Mouse (Mus musculus) stomach, embryonic 16.5 days (tissue): ENCODE data around the gene Apoa4. TPM values are rescaled to one million over a fixed set of nuclear protein-coding genes. Genes with fewer than 3 reads are reported as not detected.

Source experiments
- ATAC-seq: fragments of 200-750 bp; cut with Nextera tagmentation; 2 replicates; pipeline ENCODE4 v1.8.0; 2017; ENCODE audit warnings: moderate number of reproducible peaks, moderate TSS enrichment; ENCODE audit not compliant: insufficient read depth, low FRiP score
- H3K27ac ChIP-seq: fragments of 300-500 bp; sonication (generic); 2 replicates; pipeline ENCODE4 v1.5.1; 2014; ENCODE audit warnings: low read length
- H3K27me3 ChIP-seq: fragments of 300-500 bp; sonication (generic); 2 replicates; pipeline ENCODE4 v1.6.1; 2014; ENCODE audit warnings: low read length, control low read depth, mixed read lengths; ENCODE audit not compliant: control insufficient read depth, insufficient read depth
- H3K36me3 ChIP-seq: fragments of 300-500 bp; sonication (generic); 2 replicates; pipeline ENCODE4 v1.6.1; 2014; ENCODE audit warnings: low read length; ENCODE audit not compliant: control insufficient read depth, insufficient read depth
- H3K4me1 ChIP-seq: fragments of 300-500 bp; sonication (generic); 2 replicates; pipeline ENCODE4 v1.6.1; 2014; ENCODE audit warnings: low read length, control low read depth, mixed read lengths; ENCODE audit not compliant: control insufficient read depth, insufficient read depth
- H3K4me2 ChIP-seq: fragments of 300-500 bp; sonication (generic); 2 replicates; pipeline ENCODE4 v1.6.1; 2014; ENCODE audit warnings: low read depth, low read length, mixed read lengths
- H3K4me3 ChIP-seq: fragments of 300-500 bp; sonication (generic); replicated peaks from 2 replicates; pipeline ENCODE4 v1.5.1; 2014; ENCODE audit warnings: mild to moderate bottlenecking, low read length
- H3K9ac ChIP-seq: fragments of 300-500 bp; sonication (generic); 2 replicates; pipeline ENCODE4 v1.6.1; 2014; ENCODE audit warnings: low read length
- H3K9me3 ChIP-seq: fragments of 300-500 bp; sonication (generic); replicated peaks from 2 replicates; pipeline ENCODE4 v1.6.1; 2016; ENCODE audit warnings: low read length, control low read depth; ENCODE audit not compliant: control insufficient read depth
- WGBS: fragments of 180-500 bp; shearing (Covaris S2); extraction: QIAGEN DNeasy Blood & Tissue Kit; methylation state at CpG from one replicate; pipeline ENCODE4 v1.1.7; 2014; 5-methylcytosine and 5-hydroxymethylcytosine counted together
- polyA plus RNA-seq: library from polyadenylated mRNA; unstranded; fragments of >200 nt; fragmentation: Nextera tagmentation; extraction: Ambion mirVana; gene quantifications from 2 replicates; pipeline ENCODE4 v1.2.1, GENCODE M21; 2015

The Apoa4 gene
- polyA plus RNA-seq, 1 experiment from 2014 or later: 228 TPM

DNA sequence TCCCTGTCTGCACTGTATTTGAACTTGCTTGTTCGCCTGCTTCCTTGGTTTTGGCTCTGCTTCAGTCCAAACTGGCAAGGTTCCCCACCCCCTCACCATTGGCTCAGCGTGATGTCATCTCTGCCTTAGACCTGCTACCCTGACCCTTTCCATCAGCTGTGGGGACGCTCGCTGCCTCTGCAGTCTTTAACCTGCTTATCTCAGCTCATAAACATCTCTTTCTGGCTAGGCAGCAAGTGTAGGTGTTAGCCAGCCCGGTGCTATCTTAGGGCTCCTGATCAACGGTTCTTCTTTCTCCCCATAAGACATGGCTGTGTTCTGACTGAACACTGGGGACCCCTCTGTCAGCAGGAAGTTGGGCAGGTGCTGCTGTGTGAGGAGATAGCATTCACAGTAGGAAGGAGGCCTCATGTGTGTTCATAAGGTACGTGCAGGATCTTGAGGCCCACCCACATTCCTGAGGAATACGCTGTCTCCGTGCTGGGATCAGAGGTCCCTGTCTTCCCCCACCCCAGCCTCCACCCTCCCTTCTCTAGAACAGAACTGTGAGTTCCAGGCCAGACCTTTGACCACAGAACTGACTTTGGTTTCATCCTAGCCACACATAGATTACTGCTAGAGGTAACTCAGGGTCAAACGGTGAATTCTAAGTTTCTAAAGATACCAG, 33.5 kb upstream of the Apoa4 start:
- Histone ChIP-seq H3K27ac (peak overlapping the region; percentile 52), H3K36me3 (peaks cover 30% of the 10 kb centered on the region; the same call in 1 of the 2 replicates), H3K4me1 (peaks cover 7% of the 10 kb centered on the region; the same call in 1 of the 2 replicates), H3K9ac (no peak overlapping the region), H3K27me3 (no peaks in the 10 kb centered on the region), H3K4me3 (no peak overlapping the region), H3K4me2 (no peak overlapping the region), H3K9me3 (no peaks in the 10 kb centered on the region)
- 43% methylated on average over 10 of the region's 10 CpGs for WGBS
- peak; percentile 79 for ATAC-seq

DNA sequence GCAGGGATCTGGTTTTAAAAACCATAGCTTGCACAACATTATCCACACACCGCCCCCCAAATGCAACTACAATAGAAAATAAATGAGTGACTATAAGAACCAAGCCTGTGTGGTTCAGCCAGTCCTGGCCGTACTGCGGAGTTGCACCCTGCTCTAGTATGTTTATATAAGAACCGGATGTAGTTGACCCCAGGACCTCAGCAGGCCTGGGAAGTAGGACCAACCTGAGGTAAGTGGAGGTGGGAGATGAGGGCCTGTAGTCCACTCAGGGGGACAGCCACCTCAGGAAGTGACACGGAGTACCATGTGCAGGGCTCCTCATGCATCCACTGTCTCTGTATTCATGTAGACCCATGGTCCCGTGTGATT, 33.0 kb upstream of the Apoa4 start:
- Histone ChIP-seq H3K4me1 (peaks cover 7% of the 10 kb centered on the region; the same call in 1 of the 2 replicates), H3K27me3 (no peaks in the 10 kb centered on the region), H3K9me3 (no peaks in the 10 kb centered on the region), H3K36me3 (peaks cover 28% of the 10 kb centered on the region; the same call in 1 of the 2 replicates), H3K9ac (no peak overlapping the region), H3K27ac (peak overlapping the region; percentile 52), H3K4me2 (no peak overlapping the region), H3K4me3 (no peak overlapping the region)
- ATAC-seq: peak; percentile 14; the same call in 1 of the 2 replicates
- 55% methylated on average over 6 of the region's 6 CpGs for WGBS

DNA sequence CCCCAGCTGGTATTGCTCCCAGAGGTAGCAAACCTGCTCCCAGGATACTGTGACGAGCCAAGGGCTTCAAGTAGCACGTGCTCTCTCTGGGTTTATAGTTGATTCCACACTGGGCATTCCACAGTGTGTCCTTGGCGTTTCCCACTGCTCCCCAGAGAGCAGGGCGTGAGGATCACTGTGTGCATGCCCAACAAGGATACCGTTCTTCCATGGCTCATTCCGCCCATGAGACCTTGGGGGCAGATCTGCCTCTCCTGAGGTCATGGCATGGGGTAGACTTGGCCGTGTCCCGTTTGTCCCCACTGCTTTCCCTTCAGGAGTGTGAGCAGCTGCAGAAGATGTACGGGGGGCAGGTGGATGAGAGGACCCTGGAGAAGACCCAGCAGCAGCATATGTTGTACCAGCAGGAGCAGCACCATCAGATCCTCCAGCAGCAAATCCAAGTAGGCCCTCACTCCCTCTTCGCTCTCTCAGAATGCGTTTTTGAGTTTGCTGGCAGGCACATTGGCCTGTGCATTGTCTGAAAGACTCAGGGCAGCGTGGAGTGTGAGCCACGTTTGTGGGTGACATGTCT, 32.0 kb upstream of the Apoa4 start:
- no peaks in the 10 kb centered on the region for H3K9me3 ChIP-seq
- 85% methylated on average over 13 of the region's 13 CpGs for WGBS
- no peak overlapping the region for H3K4me3 ChIP-seq
- H3K36me3 ChIP-seq: peaks cover 27% of the 10 kb centered on the region; the same call in 1 of the 2 replicates
- peaks cover 7% of the 10 kb centered on the region; the same call in 1 of the 2 replicates for H3K4me1 ChIP-seq
- ATAC-seq: no peak
- H3K27ac ChIP-seq: no peak overlapping the region
- H3K4me2 ChIP-seq: no peak overlapping the region
- no peaks in the 10 kb centered on the region for H3K27me3 ChIP-seq
- H3K9ac ChIP-seq: no peak overlapping the region

DNA sequence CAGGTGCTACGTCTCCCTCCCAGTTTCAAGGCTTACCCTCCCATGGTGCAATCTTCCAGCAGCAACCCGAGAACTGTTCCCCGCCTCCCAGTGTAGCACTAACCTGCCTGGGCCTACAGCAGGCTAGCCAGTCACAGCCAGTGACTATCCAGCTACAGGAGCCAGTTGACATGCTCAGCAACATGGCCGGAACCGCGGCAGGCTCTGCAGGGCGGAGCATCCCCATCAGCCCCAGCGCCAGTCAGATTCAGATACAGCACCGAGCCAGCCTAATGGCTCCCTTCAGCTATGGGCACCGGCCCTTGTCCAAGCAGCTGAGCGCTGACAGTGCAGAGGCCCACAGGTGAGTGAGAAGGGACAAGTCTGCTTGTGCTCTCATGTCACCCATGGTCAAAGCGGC, 30.0 kb upstream of the Apoa4 start:
- Histone ChIP-seq H3K9ac (no peak overlapping the region), H3K27ac (no peak overlapping the region), H3K4me3 (no peak overlapping the region), H3K9me3 (no peaks in the 10 kb centered on the region), H3K4me2 (no peak overlapping the region), H3K36me3 (peaks cover 23% of the 10 kb centered on the region; the same call in 1 of the 2 replicates), H3K4me1 (peaks cover 13% of the 10 kb centered on the region), H3K27me3 (no peaks in the 10 kb centered on the region)
- ATAC-seq: no peak
- 91% methylated on average over 12 of the region's 12 CpGs for WGBS

DNA sequence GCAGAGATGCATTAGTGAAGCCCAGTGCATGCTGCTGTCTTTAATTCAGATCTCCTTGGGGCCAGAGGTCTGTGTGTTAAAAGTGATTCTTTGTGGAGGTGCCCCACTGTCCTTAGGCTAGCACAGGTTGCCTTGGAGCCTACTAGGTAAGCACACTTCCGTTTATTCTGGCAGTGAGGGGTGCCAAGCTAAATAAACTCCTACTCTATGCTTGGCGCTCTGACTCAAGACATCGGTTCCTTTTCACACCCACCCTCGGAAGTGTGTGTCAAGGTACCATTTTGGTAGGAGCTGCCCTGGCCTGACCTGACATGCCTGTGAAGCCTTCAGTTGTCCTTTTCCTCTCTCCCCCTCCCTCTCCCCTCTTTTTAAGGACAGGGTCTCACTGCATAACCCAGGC, 26.2 kb upstream of the Apoa4 start:
- no peaks in the 10 kb centered on the region for H3K27me3 ChIP-seq
- peaks cover 22% of the 10 kb centered on the region; the same call in 1 of the 2 replicates for H3K36me3 ChIP-seq
- H3K4me3 ChIP-seq: no peak overlapping the region
- H3K4me1 ChIP-seq: peaks cover 8% of the 10 kb centered on the region
- no peak overlapping the region for H3K27ac ChIP-seq
- ATAC-seq: no peak
- no peak overlapping the region for H3K4me2 ChIP-seq
- 67% methylated on average over 4 of the region's 4 CpGs for WGBS
- H3K9ac ChIP-seq: no peak overlapping the region
- no peaks in the 10 kb centered on the region for H3K9me3 ChIP-seq

DNA sequence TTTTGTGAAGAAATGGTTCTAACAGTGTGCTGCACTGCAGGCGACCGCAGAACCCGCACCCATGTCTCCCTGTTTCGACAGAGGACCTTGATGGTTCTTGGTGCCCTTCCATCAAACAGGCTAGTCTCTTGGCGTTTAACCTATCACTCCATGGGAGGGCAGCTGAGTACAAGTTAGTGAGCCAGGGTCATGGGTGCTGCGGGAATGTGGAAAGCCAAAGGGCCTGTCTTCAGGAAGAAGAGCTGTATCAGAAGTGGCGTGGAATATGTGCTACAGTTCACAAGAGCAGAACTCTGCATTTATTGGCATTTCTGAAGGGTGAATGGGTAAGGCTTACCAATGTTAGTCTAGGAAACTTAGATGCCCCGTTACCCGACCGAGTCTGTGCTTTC, 25.6 kb upstream of the Apoa4 start:
- no peak for ATAC-seq
- H3K27me3 ChIP-seq: no peaks in the 10 kb centered on the region
- H3K36me3 ChIP-seq: 0 out of 2 replicates have a peak, but pooled peaks cover 24% of the 10 kb centered on the region
- WGBS: 84% methylated on average over 10 of the region's 10 CpGs
- H3K4me3 ChIP-seq: no peak overlapping the region
- no peaks in the 10 kb centered on the region for H3K9me3 ChIP-seq
- peaks cover 8% of the 10 kb centered on the region for H3K4me1 ChIP-seq
- H3K4me2 ChIP-seq: no peak overlapping the region
- H3K27ac ChIP-seq: peak overlapping the region; percentile 51; the same call in 1 of the 2 replicates
- no peak overlapping the region for H3K9ac ChIP-seq

DNA sequence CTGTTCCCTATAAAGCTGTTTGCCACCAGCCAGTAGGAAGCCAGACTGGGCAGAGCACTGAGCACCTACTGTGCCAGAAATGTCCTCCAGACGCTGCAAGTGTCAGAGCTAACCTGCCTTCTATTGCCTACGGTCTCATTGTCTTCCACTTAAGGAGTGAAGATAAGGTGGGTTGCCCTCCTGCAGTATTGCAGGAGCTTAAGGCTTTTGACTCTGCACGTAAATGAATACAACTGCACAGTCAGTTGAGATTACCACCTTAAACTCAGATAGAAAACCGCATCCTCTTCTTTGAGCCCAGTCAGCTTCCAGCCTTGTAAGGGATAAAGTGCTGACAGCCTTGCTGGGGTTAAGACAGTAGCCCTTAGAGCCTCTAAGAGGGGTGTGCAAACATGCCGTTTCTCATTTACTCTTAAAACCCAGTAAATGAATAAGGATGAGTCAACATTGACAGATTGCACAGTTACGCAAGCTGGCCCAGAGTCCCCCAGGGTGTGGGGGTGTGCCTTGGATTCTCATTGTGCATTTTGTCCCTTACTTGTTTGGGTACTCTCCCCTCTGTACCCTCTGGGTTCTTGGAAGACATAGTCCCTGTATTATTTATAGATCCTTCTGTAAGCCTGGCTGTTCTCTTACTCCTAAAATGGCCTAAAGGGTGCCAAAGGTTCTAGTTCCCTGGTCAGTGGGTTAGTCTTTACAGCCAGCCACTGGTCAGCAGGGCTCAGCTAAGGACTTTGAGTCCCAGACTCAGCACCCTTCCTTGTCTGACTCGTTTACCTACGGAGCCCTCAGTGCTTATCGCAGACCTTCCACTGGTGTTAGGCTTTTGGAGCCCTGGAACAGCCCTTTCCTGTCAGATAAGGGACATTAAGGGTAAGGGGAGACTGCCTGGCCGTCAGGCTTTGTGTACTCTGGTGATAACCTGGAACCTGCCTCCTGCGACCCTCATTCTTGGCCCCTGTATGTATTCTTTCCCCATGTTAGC, 24.9 kb upstream of the Apoa4 start:
- peak overlapping the region; percentile 51; the same call in 1 of the 2 replicates for H3K27ac ChIP-seq
- H3K36me3 ChIP-seq: peaks cover 22% of the 10 kb centered on the region; the same call in 1 of the 2 replicates
- peaks cover 8% of the 10 kb centered on the region for H3K4me1 ChIP-seq
- H3K4me3 ChIP-seq: no peak overlapping the region
- 49% methylated on average over 11 of the region's 11 CpGs for WGBS
- ATAC-seq: no peak
- H3K4me2 ChIP-seq: no peak overlapping the region
- no peaks in the 10 kb centered on the region for H3K9me3 ChIP-seq
- no peak overlapping the region for H3K9ac ChIP-seq
- H3K27me3 ChIP-seq: no peaks in the 10 kb centered on the region

DNA sequence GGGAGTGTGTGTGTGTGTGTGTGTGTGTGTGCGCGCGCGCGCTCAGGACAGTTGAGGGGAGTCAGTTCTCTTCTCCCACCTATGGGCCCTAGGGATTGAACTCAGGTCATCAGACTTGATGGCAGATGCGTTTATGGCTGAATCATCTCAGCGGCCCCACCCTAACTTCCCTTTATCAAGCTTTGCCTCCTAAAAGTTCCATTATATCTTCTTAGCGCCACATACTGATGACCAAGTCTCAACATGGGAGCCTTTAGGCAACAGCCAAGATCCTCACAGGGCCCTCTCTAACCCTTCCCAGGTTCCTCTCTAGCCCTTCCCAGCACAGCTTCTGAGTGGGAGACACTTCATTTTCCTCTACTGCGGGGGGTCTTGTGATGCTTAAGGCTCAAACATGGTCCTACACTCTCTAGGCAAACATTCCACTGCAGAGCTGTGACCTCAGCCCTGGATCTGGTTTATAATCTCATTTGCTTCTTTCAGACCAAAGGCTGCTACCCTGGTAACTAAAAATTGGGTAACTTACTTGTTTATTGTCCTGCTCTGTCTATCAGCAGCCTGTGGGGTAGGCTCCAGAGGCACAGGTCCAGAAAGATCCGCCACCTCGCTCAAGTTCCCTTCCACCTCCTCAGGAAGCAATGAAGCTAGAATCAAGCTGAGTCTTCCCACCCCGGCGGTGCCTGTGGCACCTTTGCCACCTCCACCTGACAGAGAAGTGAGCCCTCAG, 23.6 kb upstream of the Apoa4 start:
- Histone ChIP-seq H3K27ac (no peak overlapping the region), H3K4me2 (no peak overlapping the region), H3K27me3 (no peaks in the 10 kb centered on the region), H3K9me3 (no peaks in the 10 kb centered on the region), H3K4me3 (no peak overlapping the region), H3K4me1 (peaks cover 8% of the 10 kb centered on the region), H3K9ac (no peak overlapping the region), H3K36me3 (peaks cover 21% of the 10 kb centered on the region; the same call in 1 of the 2 replicates)
- 85% methylated on average over 13 of the region's 13 CpGs for WGBS
- no peak for ATAC-seq
